Mouse (Mus musculus) C2C12 (cell line): ENCODE measurements around the gene Camk1g. TPM values are rescaled to one million over a fixed set of nuclear protein-coding genes. Genes with fewer than 3 reads are reported as not detected.

Source experiments
- H3K27me3 ChIP-seq: one replicate; pipeline ENCODE4 v1.6.1; 2011; ENCODE audit not compliant: control insufficient read depth, insufficient read depth, insufficient read length
- H3K36me3 ChIP-seq: one replicate; pipeline ENCODE4 v1.6.1; 2011; ENCODE audit not compliant: control insufficient read depth, insufficient read depth
- H3K4me3 ChIP-seq: one replicate; pipeline ENCODE4 v1.5.1; 2011; ENCODE audit warnings: mild to moderate bottlenecking, control low read depth; ENCODE audit not compliant: poor library complexity, insufficient read depth, severe bottlenecking
- H3K79me2 ChIP-seq: one replicate; pipeline ENCODE4 v1.6.1; 2011; ENCODE audit not compliant: control insufficient read depth, insufficient read depth
- H3K79me3 ChIP-seq: one replicate; pipeline ENCODE4 v1.6.1; 2011; ENCODE audit warnings: low read depth, control low read depth
- H3ac ChIP-seq: one replicate; pipeline ENCODE3; 2011; ENCODE audit warnings: low read depth; ENCODE audit not compliant: control insufficient read depth, insufficient read length
- CEBPB ChIP-seq: IDR thresholded peaks from one replicate; pipeline ENCODE4 v1.6.1; 2011; ENCODE audit warnings: low read depth, mild to moderate bottlenecking, control low read depth, moderate library complexity
- CTCF ChIP-seq: IDR thresholded peaks from one replicate; pipeline ENCODE4 v1.5.1; 2011; ENCODE audit not compliant: control insufficient read depth, insufficient read depth, insufficient read length
- FOSL1 ChIP-seq: IDR thresholded peaks from one replicate; pipeline ENCODE4 v1.8.0; 2011; ENCODE audit warnings: mild to moderate bottlenecking, low read length; ENCODE audit not compliant: poor library complexity, insufficient read depth, severe bottlenecking
- MAX ChIP-seq: IDR thresholded peaks from one replicate; pipeline ENCODE4 v1.6.1; 2011; ENCODE audit warnings: mild to moderate bottlenecking, control low read depth
- MYOD1 ChIP-seq: IDR thresholded peaks from one replicate; pipeline ENCODE4 v1.6.1; 2011; ENCODE audit warnings: low read depth; ENCODE audit not compliant: control insufficient read depth, insufficient read length
- MYOG ChIP-seq: IDR thresholded peaks from one replicate; pipeline ENCODE4 v1.6.1; 2011; ENCODE audit not compliant: control insufficient read depth, insufficient read length; ENCODE audit errors: extremely low read depth
- USF1 ChIP-seq: IDR thresholded peaks from one replicate; pipeline ENCODE4 v1.6.1; 2011; ENCODE audit warnings: low read depth, mild to moderate bottlenecking, control low read depth, moderate library complexity
- polyA plus RNA-seq: library from polyadenylated mRNA; unstranded; fragments of >200 nt; fragmentation: generic; extraction: Trizol; gene quantifications from one replicate; pipeline ENCODE4 v1.2.1, GENCODE M21; 2012; ENCODE audit warnings: missing spikeins

Camk1g gene
- polyA plus RNA-seq, 1 experiment: 1.2 TPM

- Histone ChIP-seq H3K79me3 (no peaks in the 10 kb centered on the region), H3K4me3 (no peak overlapping the region), H3ac (no peak overlapping the region), H3K79me2 (no peaks in the 10 kb centered on the region), H3K27me3 (no peaks in the 10 kb centered on the region), H3K36me3 (no peaks in the 10 kb centered on the region)
- TF ChIP-seq MYOG (no peak), CTCF (no peak), MAX (no peak), CEBPB (no peak), MYOD1 (no peak), USF1 (no peak), FOSL1 (no peak)
These were observed 59.5 kb downstream of the Camk1g start for GRCm38 (mm10) chr1:193310519-193311085.

DNA sequence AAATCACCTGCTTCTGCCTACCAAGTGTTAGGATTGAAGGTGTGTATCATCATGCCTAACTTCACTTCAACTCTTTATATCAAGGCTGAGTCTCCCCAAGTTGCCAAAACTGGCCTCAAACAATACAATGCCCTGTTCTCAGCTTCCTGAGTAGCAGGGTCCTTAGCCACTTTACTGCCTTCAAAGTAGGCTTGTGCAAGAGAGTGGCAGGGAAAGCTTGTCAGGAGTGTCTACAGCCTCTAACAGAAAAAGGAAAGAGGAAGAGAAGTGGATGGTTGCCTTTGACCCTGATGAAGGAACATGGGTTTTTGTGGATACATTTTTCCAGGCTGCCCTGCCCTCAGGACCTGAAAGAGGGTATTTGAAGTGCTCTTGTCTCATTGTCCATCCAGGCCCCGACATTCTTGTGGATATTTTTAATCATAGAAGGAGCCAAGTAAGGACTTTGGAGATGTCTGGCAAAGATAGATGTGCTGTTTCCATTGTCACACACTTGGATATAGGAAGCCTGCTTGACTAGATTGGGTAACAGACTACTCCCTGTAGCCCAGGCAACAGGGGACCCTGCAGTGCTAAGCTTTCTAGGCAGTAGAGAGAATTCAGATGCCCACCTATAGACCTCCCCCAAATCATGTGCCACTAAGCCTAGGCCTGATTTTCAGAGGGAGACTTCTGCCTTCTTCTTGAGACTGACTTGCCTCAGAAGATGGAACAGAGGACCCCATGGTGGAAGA, 60.1 kb downstream of the Camk1g start:
- TF ChIP-seq USF1 (no peak), MYOG (no peak), CEBPB (no peak), MYOD1 (no peak), FOSL1 (no peak), CTCF (no peak), MAX (no peak)
- Histone ChIP-seq H3K79me2 (no peaks in the 10 kb centered on the region), H3K4me3 (no peak overlapping the region), H3K27me3 (no peaks in the 10 kb centered on the region), H3K36me3 (no peaks in the 10 kb centered on the region), H3ac (no peak overlapping the region), H3K79me3 (no peaks in the 10 kb centered on the region)

DNA sequence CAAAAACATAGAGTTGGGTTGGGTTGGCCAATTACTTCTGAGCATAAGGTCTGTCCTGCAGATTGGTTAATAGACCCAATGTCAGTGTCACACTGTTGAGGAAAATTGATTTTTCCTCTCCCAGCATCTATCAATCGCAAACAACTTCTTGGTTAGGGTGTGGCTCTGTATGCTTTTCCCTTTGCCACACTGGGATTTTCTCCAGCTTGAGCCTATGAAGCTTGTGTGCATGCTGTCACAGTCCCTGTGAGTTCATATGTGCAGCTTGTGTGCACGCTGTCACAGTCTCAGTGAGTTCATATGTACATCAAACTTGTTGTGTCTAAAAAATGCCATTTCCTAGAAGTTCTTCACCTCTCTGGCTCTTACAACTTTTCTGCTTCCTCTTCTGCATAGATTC, 63.3 kb downstream of the Camk1g start:
- Histone ChIP-seq H3K27me3 (no peaks in the 10 kb centered on the region), H3K36me3 (no peaks in the 10 kb centered on the region), H3K79me3 (no peaks in the 10 kb centered on the region), H3K4me3 (no peak overlapping the region), H3ac (no peak overlapping the region), H3K79me2 (no peaks in the 10 kb centered on the region)
- TF ChIP-seq CTCF: no peak
- no peak for TF ChIP-seq CEBPB
- TF ChIP-seq USF1: no peak

DNA sequence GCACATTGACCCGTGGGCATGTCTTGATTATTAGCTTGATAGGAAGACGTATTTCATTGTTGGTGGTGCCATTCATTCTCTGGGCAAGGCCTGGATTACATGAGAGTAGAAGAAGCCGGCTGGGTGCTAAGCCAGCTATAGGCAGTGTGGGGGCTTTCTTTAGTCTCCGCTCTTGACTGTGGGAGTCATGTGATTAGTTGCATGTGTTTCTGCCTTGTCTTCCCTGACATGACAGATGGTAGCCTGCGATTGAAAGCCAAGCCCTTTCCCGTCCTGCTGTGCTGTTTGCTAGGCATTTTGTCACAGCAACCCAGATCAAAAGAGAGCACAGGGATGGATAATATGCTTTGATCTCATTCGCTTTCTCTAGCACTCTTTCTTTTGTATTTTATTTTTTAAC, 64.7 kb downstream of the Camk1g start:
- Histone ChIP-seq H3K79me3 (no peaks in the 10 kb centered on the region), H3K36me3 (no peaks in the 10 kb centered on the region), H3K27me3 (no peaks in the 10 kb centered on the region), H3K4me3 (no peak overlapping the region), H3K79me2 (no peaks in the 10 kb centered on the region), H3ac (no peak overlapping the region)
- TF ChIP-seq CTCF (no peak), MYOG (no peak), FOSL1 (no peak), CEBPB (no peak), MAX (no peak)

GRCm38 (mm10) chr1:193303096-193303495, 67.0 kb downstream of the Camk1g start:
- Histone ChIP-seq H3K4me3 (no peak overlapping the region), H3K27me3 (no peaks in the 10 kb centered on the region), H3K36me3 (no peaks in the 10 kb centered on the region), H3K79me2 (no peaks in the 10 kb centered on the region), H3ac (no peak overlapping the region), H3K79me3 (no peaks in the 10 kb centered on the region)
- TF ChIP-seq CTCF (no peak), MAX (no peak), MYOD1 (no peak), MYOG (no peak), CEBPB (no peak), FOSL1 (no peak), USF1 (no peak)

GRCm38 (mm10) chr1:193302093-193302405, 68.0 kb downstream of the Camk1g start:
- Histone ChIP-seq H3K4me3 (no peak overlapping the region), H3K79me3 (no peaks in the 10 kb centered on the region), H3K27me3 (no peaks in the 10 kb centered on the region), H3ac (no peak overlapping the region), H3K79me2 (no peaks in the 10 kb centered on the region), H3K36me3 (no peaks in the 10 kb centered on the region)
- TF ChIP-seq FOSL1 (no peak), MYOG (no peak), CEBPB (no peak), MYOD1 (no peak), USF1 (no peak), CTCF (no peak), MAX (no peak)
